Mouse (Mus musculus) mature B cell (primary cell): ENCODE data around the gene Rps19.
"Not testable (repeated sequence)": the region's sequence is repeated elsewhere in the genome, so short reads cannot be mapped to it uniquely, and the experiment has no call there.

Experiments
- in situ Hi-C: fragments of 300-500 bp; cut with MboI; formaldehyde crosslinking; loops from 2 replicates; pipeline ENCODE4 v1.14.3; 2019

Gene Rps19

GRCm38 (mm10) chr7:24869532-24870165 lies 14.5 kb upstream of the Rps19 start, which contains the start of the genes Lypd4 and Dmrtc2:
TSS of gene Lypd4 (minus strand) at chr7:24869941.
TSS of gene Dmrtc2 (plus strand) at chr7:24870057.
- in situ Hi-C loops: no loop called here

- in situ Hi-C loops: no loop called here
Observed at GRCm38 (mm10) chr7:24877588-24877987, 6.6 kb upstream of the Rps19 start.

DNA sequence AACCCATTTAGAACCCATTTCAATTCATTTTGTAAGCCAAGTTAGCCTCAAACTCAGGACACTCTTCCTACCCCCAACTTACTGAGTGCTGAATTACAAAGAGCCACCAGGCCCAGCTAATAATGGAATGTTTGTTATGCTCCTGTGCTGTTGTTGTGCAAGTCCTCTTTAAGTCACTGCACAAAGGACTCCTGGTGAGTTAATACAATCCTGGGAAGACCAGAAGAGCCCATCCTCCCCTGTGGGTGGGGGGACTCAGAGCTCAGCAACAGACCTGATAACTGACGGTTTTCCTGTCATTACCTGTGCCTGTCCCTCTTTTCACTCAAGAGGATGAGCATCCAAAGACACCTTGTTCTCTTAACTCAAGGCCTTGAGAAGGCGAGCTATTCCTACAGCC lies 4.6 kb upstream of the Rps19 start:
- in situ Hi-C loops: no loop called here

DNA sequence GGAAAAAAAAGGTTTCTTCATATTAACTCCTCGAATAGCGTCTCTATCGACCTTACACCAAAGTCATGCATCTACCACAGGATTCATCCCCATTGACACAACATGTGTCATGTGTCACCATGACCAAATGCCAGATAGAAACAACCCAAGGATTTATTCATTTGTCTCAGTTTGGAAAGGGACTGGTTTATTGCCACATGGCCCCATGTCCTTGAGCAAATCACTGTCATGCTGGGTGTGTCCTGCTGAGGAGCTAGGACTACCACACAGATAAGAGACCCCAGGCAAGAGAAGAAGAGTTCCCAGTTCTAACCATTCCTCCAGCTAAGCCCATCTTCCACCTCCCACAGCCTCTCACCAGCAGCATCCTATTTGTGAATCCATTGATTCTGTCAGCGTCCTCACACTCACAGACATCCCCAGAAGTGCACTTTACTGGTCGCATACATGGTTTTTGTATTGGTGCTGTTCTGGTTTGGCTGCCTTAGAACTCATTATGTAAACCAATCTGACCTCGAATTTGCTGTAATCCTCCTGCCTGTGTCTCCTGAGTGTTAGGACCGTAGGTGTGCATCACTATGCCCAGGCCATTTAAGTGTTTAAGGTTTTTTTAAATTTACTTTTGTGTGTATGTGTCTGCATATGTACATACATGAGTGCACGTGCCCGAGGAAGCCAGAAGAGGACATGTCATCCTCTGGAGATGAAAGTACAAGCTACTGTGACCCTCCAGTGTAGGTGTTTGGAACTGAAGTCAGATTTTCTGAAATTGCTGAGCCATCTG lies 1.6 kb upstream of the Rps19 start:
- in situ Hi-C loops: no loop called here

DNA sequence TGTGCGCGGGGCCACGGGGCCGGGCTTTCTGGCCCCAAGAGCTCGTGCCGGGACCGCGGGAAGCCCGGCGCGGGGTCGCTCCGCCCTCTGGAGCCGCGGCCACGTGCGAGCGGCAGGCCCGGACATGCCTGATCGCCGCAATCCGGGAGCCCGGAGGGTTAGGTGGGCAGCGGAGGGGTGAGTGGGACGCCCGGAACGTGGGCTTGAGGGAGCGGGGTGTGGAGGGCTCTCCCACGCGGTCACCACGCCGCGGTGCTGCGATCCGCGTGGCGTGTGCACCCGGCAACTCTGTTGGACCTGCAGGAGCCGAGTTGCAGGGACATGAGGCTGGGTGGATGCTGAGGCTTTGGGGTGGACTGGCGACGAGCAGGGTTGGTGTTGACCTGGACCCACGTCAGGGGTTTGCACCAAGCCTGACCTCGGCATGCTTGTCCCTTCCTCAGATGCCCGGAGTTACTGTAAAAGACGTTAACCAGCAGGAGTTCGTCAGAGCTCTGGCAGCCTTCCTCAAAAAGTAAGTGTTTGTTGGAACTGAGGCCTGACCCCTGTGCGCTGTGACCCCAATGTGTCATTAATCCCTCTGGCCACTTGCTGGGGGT lies 621 bp downstream of the Rps19 start:
- in situ Hi-C loops: no loop called here

DNA sequence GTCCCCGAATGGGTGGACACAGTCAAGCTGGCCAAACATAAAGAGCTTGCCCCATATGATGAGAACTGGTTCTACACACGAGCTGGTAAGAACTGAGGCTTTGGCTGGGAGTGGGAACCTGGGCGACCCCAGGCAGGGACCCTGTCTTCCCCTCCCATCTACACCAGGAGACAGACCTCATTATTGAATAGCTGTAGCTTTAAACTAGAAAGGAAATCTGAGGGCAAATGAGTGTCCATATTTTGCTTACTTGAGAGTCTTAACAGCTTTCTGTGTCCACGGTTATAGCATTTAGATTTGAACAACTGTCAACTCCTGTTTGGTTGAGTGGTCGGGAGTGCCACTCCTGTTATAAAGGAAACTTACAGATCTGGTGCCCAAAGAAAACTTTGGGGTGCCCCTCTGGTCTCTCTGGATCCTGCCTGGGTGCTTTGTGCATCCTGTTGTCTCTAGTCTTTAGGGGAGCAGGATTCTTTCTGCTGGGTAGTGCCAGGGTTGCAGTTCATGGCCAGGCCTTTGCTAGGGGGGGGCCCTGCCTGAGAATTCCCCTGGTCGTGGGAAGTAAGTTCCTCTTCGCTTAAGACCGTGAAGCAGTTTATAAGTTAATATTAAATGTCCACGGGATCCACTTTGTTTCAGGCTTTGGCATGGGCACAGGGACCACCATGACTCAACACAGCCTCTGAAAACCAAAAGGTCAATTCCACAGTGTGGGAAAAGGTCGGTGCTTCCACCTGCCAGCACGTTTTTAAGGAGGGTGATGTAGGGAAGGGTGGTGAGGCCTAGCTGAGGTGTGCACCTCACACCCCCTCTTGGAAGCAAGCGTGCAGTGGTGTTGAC lies 1.5 kb downstream of the Rps19 start:
- in situ Hi-C loops: no loop called here

DNA sequence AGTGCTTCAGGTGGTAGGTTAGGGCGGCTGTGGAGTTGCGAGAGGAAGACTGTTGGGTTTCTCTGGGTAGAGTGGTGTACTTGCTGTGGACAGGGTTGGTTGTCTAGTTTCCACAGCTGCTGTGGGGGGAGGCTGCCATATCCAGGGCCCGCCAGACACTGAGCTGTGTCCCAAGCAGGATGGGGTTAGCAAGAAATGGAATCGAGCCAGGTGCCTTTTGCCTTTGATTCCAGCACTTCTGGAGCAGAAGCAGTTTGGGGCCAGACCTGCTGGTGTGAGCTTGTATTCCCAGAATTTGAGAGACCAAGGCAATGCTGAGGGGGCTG lies 2.1 kb downstream of the Rps19 start:
- in situ Hi-C loops: no loop called here

DNA sequence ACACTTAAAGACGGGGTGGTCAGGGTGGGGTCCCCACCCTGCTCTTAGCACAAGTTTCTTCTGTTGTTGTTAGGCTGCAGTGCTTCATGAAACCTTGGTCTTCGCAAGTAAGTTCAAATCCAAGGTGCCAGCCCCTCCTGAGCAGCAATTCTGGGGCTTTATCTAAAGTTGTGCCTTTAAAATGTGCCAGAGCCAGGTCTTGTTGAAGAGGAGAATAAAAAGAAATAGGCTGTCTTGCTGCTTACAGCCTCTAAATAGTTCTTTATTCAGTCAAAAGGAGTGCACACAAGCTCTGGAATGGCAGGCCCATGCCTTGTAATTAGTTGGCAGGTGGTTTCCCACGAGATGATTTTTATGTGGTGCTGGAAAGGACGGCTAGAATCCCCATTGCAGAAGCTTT lies 2.9 kb downstream of the Rps19 start:
- in situ Hi-C loops: no loop called here

DNA sequence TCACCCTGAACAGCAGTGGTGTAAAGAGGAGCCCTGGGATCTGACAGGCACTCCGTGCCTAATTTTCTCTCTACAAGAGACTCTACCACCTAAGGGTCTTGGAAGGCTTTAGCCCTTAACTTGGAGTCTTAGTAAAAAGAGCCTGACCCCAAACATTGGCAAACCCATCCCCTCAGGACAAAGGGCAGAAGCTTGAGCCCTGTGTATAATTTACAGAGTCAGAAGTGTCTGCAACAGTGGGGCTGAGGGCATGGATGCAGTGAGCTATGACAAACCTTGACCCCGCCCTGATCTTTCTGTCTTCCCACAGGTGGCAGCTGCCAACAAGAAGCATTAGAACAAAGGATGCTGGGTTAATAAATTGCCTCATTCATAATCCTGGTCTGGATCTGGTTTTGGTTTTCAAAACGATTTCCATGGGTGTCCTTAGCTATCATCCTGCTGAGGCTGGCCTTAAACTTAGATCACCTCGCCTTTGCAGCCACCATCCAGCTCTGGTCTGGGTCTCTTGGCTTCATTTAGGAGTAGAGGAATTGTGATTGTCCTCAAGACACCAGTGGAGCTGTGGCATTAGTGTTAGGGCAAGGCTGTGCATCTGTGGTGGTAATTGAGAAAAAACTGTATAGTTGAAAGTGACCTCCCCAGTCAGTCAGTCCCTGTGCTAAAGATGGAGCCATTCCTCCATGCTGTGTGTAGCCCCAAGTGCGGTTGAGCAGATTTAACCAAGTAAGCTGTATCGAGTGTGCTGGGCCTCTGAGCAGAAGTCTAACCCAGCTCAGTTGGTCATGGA lies 5.5 kb downstream of the Rps19 start:
- in situ Hi-C loops: no loop called here

GRCm38 (mm10) chr7:24890281-24891216 lies 6.4 kb downstream of the Rps19 start:
- in situ Hi-C loops: no loop called here

DNA sequence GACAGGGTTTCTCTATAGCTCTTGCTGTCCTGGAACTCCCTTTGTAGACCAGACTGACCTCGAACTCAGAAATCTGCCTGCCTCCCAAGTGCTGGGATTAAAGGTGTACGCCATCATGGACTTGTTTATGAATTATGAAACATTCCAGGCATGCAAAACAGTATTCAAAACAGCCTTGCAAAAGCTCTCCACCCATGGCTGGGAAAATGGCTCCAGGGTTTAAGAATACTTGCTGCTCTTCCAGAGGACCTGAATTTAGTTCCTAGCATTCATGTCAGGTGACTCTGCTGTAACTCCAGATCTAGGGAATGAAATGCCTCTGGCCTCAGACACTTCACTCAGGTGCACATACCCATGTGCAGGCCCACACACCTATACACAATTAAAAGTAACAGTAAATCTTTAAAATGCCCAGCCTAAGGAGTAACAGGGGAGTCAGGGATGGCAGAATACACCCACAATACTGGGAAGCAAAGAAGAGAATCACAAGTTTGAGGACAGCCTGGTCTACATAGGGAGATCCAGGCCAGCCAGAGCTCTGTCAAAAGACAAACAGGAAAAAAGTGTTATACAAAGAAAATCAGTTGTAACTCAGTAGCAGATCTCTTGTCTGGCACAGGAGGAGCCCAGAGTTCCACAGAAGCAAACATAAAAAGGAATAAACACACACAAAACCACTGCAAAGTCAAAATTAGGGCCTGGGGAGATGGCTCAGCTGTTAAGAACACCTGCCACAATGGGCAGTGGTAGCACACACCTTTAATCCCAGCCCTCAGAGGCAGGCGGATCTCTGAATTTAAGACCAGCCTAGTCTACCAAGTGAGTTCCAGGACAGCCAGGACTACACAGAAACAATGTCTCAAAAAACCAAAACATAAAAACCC lies 7.3 kb downstream of the Rps19 start:
- in situ Hi-C loops: no loop called here

DNA sequence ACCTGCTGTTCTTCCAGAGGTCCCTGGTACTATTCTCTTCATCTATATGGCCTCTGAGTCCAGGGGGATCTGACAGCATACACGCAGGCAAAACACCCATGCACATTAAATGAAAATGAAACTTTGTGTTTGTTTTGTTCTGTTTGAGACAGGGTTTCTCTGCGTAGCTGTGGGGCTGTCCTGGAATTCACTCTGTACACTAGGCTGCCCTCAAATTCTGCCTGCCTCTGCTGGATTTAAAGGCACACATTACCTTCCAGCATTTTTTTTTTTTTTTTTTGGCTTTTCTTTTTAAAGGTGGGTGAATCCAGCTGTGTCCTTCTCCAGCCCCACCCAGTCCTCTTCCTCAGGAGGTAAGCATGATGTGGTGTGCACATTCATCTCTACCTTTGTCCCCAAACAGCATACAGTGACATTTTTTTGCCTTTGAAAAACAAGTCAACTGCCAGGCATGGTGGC lies 8.0 kb downstream of the Rps19 start:
- in situ Hi-C loops: no loop called here

DNA sequence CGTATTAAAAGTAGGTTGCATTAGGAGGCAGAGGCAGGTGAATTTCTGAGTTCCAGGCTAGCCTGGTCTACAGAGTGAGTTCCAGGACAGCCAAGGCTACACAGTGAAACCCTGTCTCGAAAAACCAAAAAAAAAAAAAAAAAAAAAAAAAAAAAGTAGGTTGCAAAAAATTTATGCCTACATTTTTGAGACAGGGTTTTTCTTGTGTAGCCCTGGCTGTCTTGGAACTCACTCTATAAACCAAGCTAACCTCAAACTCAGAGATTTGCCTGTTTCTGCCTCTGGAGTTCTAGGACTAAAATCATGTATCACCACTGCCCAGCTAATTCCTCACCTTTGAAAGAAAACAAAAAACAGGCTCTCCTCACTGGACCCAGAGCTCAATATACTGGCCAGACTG lies 11.6 kb downstream of the Rps19 start:
- in situ Hi-C loops: not testable (repeated sequence)

GRCm38 (mm10) chr7:24896269-24896668 lies 12.1 kb downstream of the Rps19 start:
- in situ Hi-C loops: no loop called here

DNA sequence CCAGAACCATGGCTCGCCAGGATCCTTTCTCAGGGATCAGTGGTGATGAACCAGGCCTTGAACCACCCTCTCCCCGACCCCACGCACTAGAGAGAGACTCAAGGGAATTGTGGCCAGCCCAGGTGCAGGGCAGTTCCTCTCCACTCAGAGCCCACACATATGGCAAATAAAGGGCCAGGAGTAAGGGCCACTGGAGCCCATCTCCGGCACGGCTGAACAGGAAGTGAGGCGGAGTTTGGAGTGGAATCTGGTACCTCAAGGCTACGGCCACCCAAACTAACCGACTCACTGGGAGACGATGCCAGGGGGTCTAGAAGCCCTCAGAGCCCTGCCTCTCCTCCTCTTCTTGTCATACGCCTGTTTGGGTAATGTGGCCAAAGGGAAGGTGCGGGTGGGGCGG lies 13.1 kb downstream of the Rps19 start, which contains the start of gene Cd79a:
Gene Cd79a, plus strand, starts transcription at position 158 of the 400 bp plus-strand sequence.
- in situ Hi-C loops: no loop called here

GRCm38 (mm10) chr7:24897959-24898358 lies 13.8 kb downstream of the Rps19 start:
- in situ Hi-C loops: no loop called here

- in situ Hi-C loops: loop anchor here (5.0 kb wide), 1 partner anchor 66 kb away; no protein-coding TSS in a partner anchor
Observed at GRCm38 (mm10) chr7:24901114-24901513, 16.9 kb downstream of the Rps19 start.

GRCm38 (mm10) chr7:24901842-24902241 lies 17.7 kb downstream of the Rps19 start:
- in situ Hi-C loops: loop anchor here (5.0 kb wide), 1 partner anchor 65 kb away; no protein-coding TSS in a partner anchor

- in situ Hi-C loops: loop anchor here (5.0 kb wide), 1 partner anchor 65 kb away; no protein-coding TSS in a partner anchor
Observed at GRCm38 (mm10) chr7:24902264-24902629, 18.1 kb downstream of the Rps19 start.
